Comparison of ENCODE assay signal across 8 mouse cellular contexts in the genomic region with DNA sequence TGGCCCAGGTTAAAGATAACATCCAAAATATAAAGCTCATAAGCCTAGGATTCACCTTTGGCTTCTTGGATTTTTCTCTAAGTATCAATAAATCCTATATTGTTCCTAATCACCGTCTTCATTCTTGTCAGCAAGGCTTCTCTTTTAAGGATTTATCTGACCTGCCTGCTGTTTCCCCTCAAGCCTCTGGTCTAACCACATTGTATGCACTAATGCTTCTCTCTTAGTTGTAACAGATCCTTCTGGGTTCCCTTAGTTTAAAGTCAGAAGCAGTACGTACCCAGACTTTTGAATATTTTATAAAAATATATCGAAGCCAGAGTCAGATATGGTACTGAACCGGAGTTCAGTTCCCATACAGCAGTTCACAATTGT. TPM values are rescaled to one million over a fixed set of nuclear protein-coding genes. Genes with fewer than 3 reads are reported as not detected.
A peak's percentile ranks its signal among the peaks of the same experiment; 100 is the strongest.
DNase-seq lines count a peak whose midpoint lies in the region; ATAC-seq and TF ChIP-seq lines count a peak whose summit lies in the region.
"Had no signal": no experiment of that assay in that cellular context is flagged by ENCODE, and none has a peak within 500 bp of the region (broad histone marks: within the 10 kb centered on the region; RNA-seq: fewer than 3 reads in every experiment).

No protein-coding gene starts in this region.

- no peaks in the 10 kb centered on the region for H3K4me1 ChIP-seq in neural tube, embryonic 11.5 days (ENCODE audit: control insufficient read depth, insufficient read depth, low read length)
- H3K4me1 ChIP-seq in forebrain, postnatal 0 days (ENCODE audit: insufficient read depth), result no peaks in the 10 kb centered on the region
- H3K4me1 ChIP-seq in liver, embryonic 12.5 days, result no peaks in the 10 kb centered on the region
- no peaks in the 10 kb centered on the region for H3K4me1 ChIP-seq in stomach, embryonic 16.5 days (ENCODE audit: control insufficient read depth, insufficient read depth, low read length)
- H3K4me1 ChIP-seq: embryonic facial prominence, embryonic 12.5 days had no signal

- peak overlapping the region; percentile 49 for H3K4me3 ChIP-seq in neural tube, embryonic 11.5 days (ENCODE audit: low read depth, low read length)
- peak overlapping the region; percentile 53 for H3K4me3 ChIP-seq in forebrain, postnatal 0 days (ENCODE audit: low read depth, low read length)
- H3K4me3 ChIP-seq in liver, embryonic 12.5 days, result peak overlapping the region; percentile 64
- H3K4me3 ChIP-seq in stomach, embryonic 16.5 days (replicated peaks; ENCODE audit: low read length), result 0 out of 2 replicates have a peak overlapping the region, but pooled peaks have one; percentile 63

- no peak overlapping the region for H3K4me2 ChIP-seq in neural tube, embryonic 11.5 days (ENCODE audit: low read depth)
- peak overlapping the region; percentile 47; the same call in 1 of the 2 replicates for H3K4me2 ChIP-seq in forebrain, postnatal 0 days (ENCODE audit: low read depth)
- H3K4me2 ChIP-seq in liver, embryonic 12.5 days, result peak overlapping the region; percentile 63
- no peak overlapping the region for H3K4me2 ChIP-seq in stomach, embryonic 16.5 days (ENCODE audit: low read depth, low read length)

- H3K9ac ChIP-seq in neural tube, embryonic 11.5 days (ENCODE audit: low read length), result no peak overlapping the region
- 0 out of 2 replicates have a peak overlapping the region, but pooled peaks have one; percentile 52 for H3K9ac ChIP-seq in forebrain, postnatal 0 days
- no peak overlapping the region for H3K9ac ChIP-seq in liver, embryonic 12.5 days
- H3K9ac ChIP-seq in stomach, embryonic 16.5 days (ENCODE audit: low read length), result no peak overlapping the region

- WGBS in neural tube, embryonic 11.5 days, result 82% methylated on average over 4 of the region's 4 CpGs
- 79% methylated on average over 4 of the region's 4 CpGs for WGBS in forebrain, postnatal 0 days
- WGBS in liver, embryonic 12.5 days (ENCODE audit: insufficient replicate concordance), result 62% methylated on average over 4 of the region's 4 CpGs
- WGBS in stomach, embryonic 16.5 days, result 74% methylated on average over 4 of the region's 4 CpGs

- H3K27me3 ChIP-seq in neural tube, embryonic 11.5 days (ENCODE audit: control insufficient read depth, insufficient read depth, low read length), result no peaks in the 10 kb centered on the region
- no peaks in the 10 kb centered on the region for H3K27me3 ChIP-seq in forebrain, postnatal 0 days (ENCODE audit: insufficient read depth, low read length)
- H3K27me3 ChIP-seq in liver, embryonic 12.5 days (replicated peaks), result peaks cover 3% of the 10 kb centered on the region; the same call in 1 of the 2 replicates
- no peaks in the 10 kb centered on the region; the same call in 1 of the 2 replicates for H3K27me3 ChIP-seq in stomach, embryonic 16.5 days (ENCODE audit: control insufficient read depth, insufficient read depth, low read length)
- H3K27me3 ChIP-seq: embryonic facial prominence, embryonic 12.5 days had no signal

- peak; percentile 41 for ATAC-seq in neural tube, embryonic 11.5 days (ENCODE audit: insufficient read depth, low FRiP score, low TSS enrichment)
- ATAC-seq in forebrain, postnatal 0 days, result peak; percentile 36; the same call in 1 of the 2 replicates
- no peak for ATAC-seq in liver, embryonic 12.5 days
- no peak for ATAC-seq in stomach, embryonic 16.5 days (ENCODE audit: insufficient read depth, low FRiP score)

- H3K9me3 ChIP-seq in neural tube, embryonic 11.5 days (ENCODE audit: control insufficient read depth, low read length), result no peaks in the 10 kb centered on the region
- H3K9me3 ChIP-seq in forebrain, postnatal 0 days (ENCODE audit: low read length), result no peaks in the 10 kb centered on the region
- no peaks in the 10 kb centered on the region for H3K9me3 ChIP-seq in liver, embryonic 12.5 days (replicated peaks)
- no peaks in the 10 kb centered on the region for H3K9me3 ChIP-seq in stomach, embryonic 16.5 days (replicated peaks; ENCODE audit: control insufficient read depth, low read length)
- H3K9me3 ChIP-seq: embryonic facial prominence, embryonic 12.5 days had no signal

- no peak for TF ChIP-seq CTCF in forebrain, postnatal 0 days (IDR thresholded peaks at IDR 0.05; ENCODE audit: low read depth)

- DNase-seq in neural tube, embryonic 11.5 days (ENCODE audit: low spot score), result no peak
- DNase-seq in neural tube, embryonic 10.5 days (ENCODE audit: extremely low spot score, low spot score), result no peak
- DNase-seq in forebrain, postnatal 0 days, result no peak
- no peak for DNase-seq in adrenal gland, adult 18-20 months (ENCODE audit: low spot score in 2 of 2)
- no peak for DNase-seq in adrenal gland, postnatal 10 days

- no peak overlapping the region for H3K27ac ChIP-seq in neural tube, embryonic 11.5 days (ENCODE audit: low read depth, low read length)
- H3K27ac ChIP-seq in forebrain, postnatal 0 days (ENCODE audit: low read depth, low read length), result no peak overlapping the region
- H3K27ac ChIP-seq in liver, embryonic 12.5 days, result no peak overlapping the region
- H3K27ac ChIP-seq in stomach, embryonic 16.5 days (ENCODE audit: low read length), result no peak overlapping the region

- H3K36me3 ChIP-seq in neural tube, embryonic 11.5 days (ENCODE audit: control insufficient read depth, insufficient read depth, low read length), result no peaks in the 10 kb centered on the region
- H3K36me3 ChIP-seq in forebrain, postnatal 0 days (ENCODE audit: insufficient read depth), result no peaks in the 10 kb centered on the region
- peaks cover 9% of the 10 kb centered on the region for H3K36me3 ChIP-seq in liver, embryonic 12.5 days
- H3K36me3 ChIP-seq in stomach, embryonic 16.5 days (ENCODE audit: control insufficient read depth, insufficient read depth, low read length), result no peaks in the 10 kb centered on the region
- H3K36me3 ChIP-seq: embryonic facial prominence, embryonic 12.5 days had no signal

RNA-seq across cellular contexts. Expression of a gene that starts 0.3 kb away (rescaled TPM):
- 8.7 and 9.4 TPM in 2 replicates for polyA plus RNA-seq in neural tube, embryonic 11.5 days (2014; fragmentation: Nextera tagmentation; extraction: Ambion mirVana)
- 12.8 and 17.5 TPM in 2 replicates for total RNA-seq in forebrain, postnatal 0 days (2014; rRNA removed)
- 2.4 and 2.5 TPM in 2 replicates for polyA plus RNA-seq in forebrain, postnatal 0 days (2015; fragmentation: Nextera tagmentation; extraction: Ambion mirVana)
- 2.2 and 2.8 TPM in 2 replicates for polyA plus RNA-seq in liver, embryonic 12.5 days (2016; fragmentation: Nextera tagmentation; extraction: Ambion mirVana)
- 3.1 and 4.1 TPM in 2 replicates for polyA plus RNA-seq in stomach, embryonic 16.5 days (2015; fragmentation: Nextera tagmentation; extraction: Ambion mirVana)
- total RNA-seq in adrenal gland, adult 18-20 months (2021), result 1 to 10 TPM; 5.0 to 7.2 TPM
- 1 to 10 TPM; 6.3 to 8.5 TPM for total RNA-seq in adrenal gland, postnatal 10 days (2021)

Comparison
In these comparisons a context has a peak if more than half of its experiments do, and no peak if none do; other contexts are left out.
1. ATAC-seq: peak in neural tube, embryonic 11.5 days (single experiment) and forebrain, postnatal 0 days (single experiment); none in liver, embryonic 12.5 days (single experiment) and stomach, embryonic 16.5 days (single experiment).
2. H3K4me2 ChIP-seq: peak in forebrain, postnatal 0 days (single experiment) and liver, embryonic 12.5 days (single experiment); none in neural tube, embryonic 11.5 days (single experiment) and stomach, embryonic 16.5 days (single experiment).
3. Peak in every context shown above with its lines, with median percentiles within 50 percentile points of each other: H3K4me3 ChIP-seq.